Mouse (Mus musculus) ES-Bruce4 (cell line): ENCODE measurements around the gene Fam167b.
"Not testable (repeated sequence)": the region's sequence is repeated elsewhere in the genome, so short reads cannot be mapped to it uniquely, and the experiment has no call there.

Source experiments
- EP300 ChIP-seq: IDR thresholded peaks from 2 replicates; pipeline ENCODE4 v1.6.1; 2011; ENCODE audit warnings: low read depth, low read length; ENCODE audit not compliant: insufficient read depth
- POLR2A ChIP-seq: IDR thresholded peaks from one replicate; pipeline ENCODE4 v1.8.1; 2011; ENCODE audit warnings: low read length; ENCODE audit not compliant: insufficient read depth

- not testable (repeated sequence) for TF ChIP-seq POLR2A, EP300
Observed at GRCm38 (mm10) chr4:129554512-129554911, 23.8 kb downstream of the Fam167b start.
